Mouse (Mus musculus) cortical plate, adult 2 months (tissue): ENCODE results near the gene Rccd1. TPM values are rescaled to one million over a fixed set of nuclear protein-coding genes. Genes with fewer than 3 reads are reported as not detected.

Source experiments
- H3K27ac ChIP-seq: fragments of 200-500 bp; 2 replicates; pipeline ENCODE4 v1.5.1; 2012; ENCODE audit warnings: low read length, control low read depth, inconsistent platforms; ENCODE audit not compliant: insufficient read depth
- H3K4me1 ChIP-seq: fragments of 200-500 bp; 2 replicates; pipeline ENCODE4 v1.6.1; 2011; ENCODE audit warnings: low read length; ENCODE audit not compliant: control insufficient read depth, insufficient read depth
- H3K4me3 ChIP-seq: fragments of 200-500 bp; 2 replicates; pipeline ENCODE4 v1.5.1; 2011; ENCODE audit warnings: mild to moderate bottlenecking, low read length, control low read depth; ENCODE audit not compliant: insufficient read depth
- CTCF ChIP-seq: fragments of 200-500 bp; IDR thresholded peaks from 2 replicates; pipeline ENCODE4 v1.5.1; 2011; ENCODE audit warnings: mild to moderate bottlenecking, control low read depth, low read length; ENCODE audit not compliant: insufficient read depth; ENCODE audit errors: extremely low read depth
- POLR2A ChIP-seq: fragments of 200-500 bp; IDR thresholded peaks from 2 replicates; pipeline ENCODE4 v1.6.1; 2011; ENCODE audit warnings: mild to moderate bottlenecking, low read length, control low read depth; ENCODE audit not compliant: insufficient read depth; ENCODE audit errors: extremely low read depth
- polyA plus RNA-seq: library from polyadenylated mRNA; depleted of rRNA; stranded (reverse); fragments of >200 nt; gene quantifications from 2 replicates; pipeline ENCODE4 v1.2.3, GENCODE M21; 2012

Rccd1 gene
- polyA plus RNA-seq, 1 experiment = 17.4 TPM

GRCm38 (mm10) chr7:80318670-80319069 lies 5.6 kb downstream of the Rccd1 start:
- TF ChIP-seq CTCF = no peak
- TF ChIP-seq POLR2A = no peak
- peak overlapping the region; percentile 22; the same call in 1 of the 2 replicates for H3K27ac ChIP-seq
- H3K4me1 ChIP-seq = no peaks in the 10 kb centered on the region
- H3K4me3 ChIP-seq = no peak overlapping the region

DNA sequence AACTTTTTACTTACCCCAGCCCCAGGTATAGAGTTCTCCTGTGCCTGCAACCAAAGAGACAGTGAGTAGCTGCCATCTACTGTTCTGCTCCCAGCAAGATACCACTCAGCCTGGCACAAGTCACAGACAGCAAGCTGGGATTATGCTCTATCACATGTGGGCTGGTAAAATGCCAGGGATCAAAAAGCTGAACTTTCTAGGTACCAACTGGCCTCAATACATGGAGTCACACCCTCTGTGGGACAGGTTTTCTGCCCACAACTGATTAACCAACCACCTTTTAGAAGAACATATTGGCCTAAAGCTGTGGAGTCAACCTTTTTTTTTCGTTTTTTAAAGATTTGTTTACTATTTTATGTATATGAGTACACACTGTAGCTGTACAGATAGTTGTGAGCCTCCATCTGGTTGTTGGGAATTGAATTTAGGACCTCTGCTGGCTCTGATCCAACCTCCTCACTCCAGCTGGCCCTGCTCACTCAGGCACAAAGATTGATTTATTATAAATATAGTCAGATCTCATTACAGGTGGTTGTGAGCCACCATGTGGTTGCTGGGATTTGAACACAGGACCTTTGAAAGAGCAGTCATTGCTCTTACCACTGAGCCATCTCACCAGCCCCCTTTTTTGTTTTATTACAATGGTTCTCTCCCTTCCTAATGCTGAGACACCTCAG lies 6.7 kb downstream of the Rccd1 start:
- H3K27ac ChIP-seq = no peak overlapping the region
- no peaks in the 10 kb centered on the region for H3K4me1 ChIP-seq
- H3K4me3 ChIP-seq = no peak overlapping the region
- no peak for TF ChIP-seq CTCF
- no peak for TF ChIP-seq POLR2A

- no peaks in the 10 kb centered on the region for H3K4me1 ChIP-seq
- TF ChIP-seq POLR2A (no peak), CTCF (no peak)
- no peak overlapping the region for H3K4me3 ChIP-seq
- no peak overlapping the region for H3K27ac ChIP-seq
These were observed 8.5 kb downstream of the Rccd1 start for GRCm38 (mm10) chr7:80315733-80316132.

GRCm38 (mm10) chr7:80310771-80311170 lies 13.5 kb downstream of the Rccd1 start:
- no peak for TF ChIP-seq POLR2A
- no peak for TF ChIP-seq CTCF
- H3K27ac ChIP-seq = no peak overlapping the region
- no peaks in the 10 kb centered on the region for H3K4me1 ChIP-seq

GRCm38 (mm10) chr7:80307766-80308165 lies 16.5 kb downstream of the Rccd1 start:
- H3K4me1 ChIP-seq = no peaks in the 10 kb centered on the region
- TF ChIP-seq CTCF = no peak
- no peak overlapping the region for H3K4me3 ChIP-seq
- H3K27ac ChIP-seq = no peak overlapping the region

More at GRCm38 (mm10) chr7:80310771-80311170, 13.5 kb downstream of the Rccd1 start:
- no peak overlapping the region for H3K4me3 ChIP-seq

DNA sequence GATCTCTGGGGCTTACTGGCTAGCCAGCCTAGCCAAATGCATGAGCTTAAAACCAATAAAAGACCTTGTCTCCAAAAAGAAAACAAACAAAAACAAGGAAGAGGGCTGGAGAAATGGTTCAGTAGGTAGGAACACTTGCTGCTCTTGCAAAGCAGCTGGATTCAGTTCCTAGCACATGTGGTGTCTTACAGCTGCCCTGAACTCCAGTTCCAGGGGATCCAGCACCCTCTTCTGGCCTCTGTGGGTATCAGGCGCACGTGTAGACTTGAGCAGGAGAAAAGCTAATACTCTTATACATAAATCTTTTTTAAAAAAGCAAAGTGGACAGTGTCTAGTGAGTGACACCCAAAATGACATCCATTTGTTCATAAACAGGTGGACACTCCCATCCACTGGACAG lies 22.7 kb downstream of the Rccd1 start:
- Histone ChIP-seq H3K4me3 (no peak overlapping the region), H3K4me1 (no peaks in the 10 kb centered on the region), H3K27ac (no peak overlapping the region)
- TF ChIP-seq CTCF (no peak), POLR2A (no peak)

- TF ChIP-seq POLR2A (no peak), CTCF (no peak)
These were observed 24.7 kb downstream of the Rccd1 start for GRCm38 (mm10) chr7:80299568-80299967.

GRCm38 (mm10) chr7:80298754-80299153 lies 25.5 kb downstream of the Rccd1 start:
- H3K27ac ChIP-seq = no peak overlapping the region
- no peaks in the 10 kb centered on the region for H3K4me1 ChIP-seq
- TF ChIP-seq POLR2A = no peak
- no peak for TF ChIP-seq CTCF
- no peak overlapping the region for H3K4me3 ChIP-seq

More at GRCm38 (mm10) chr7:80299568-80299967, 24.7 kb downstream of the Rccd1 start:
- Histone ChIP-seq H3K4me3 (no peak overlapping the region), H3K4me1 (no peaks in the 10 kb centered on the region), H3K27ac (no peak overlapping the region)

DNA sequence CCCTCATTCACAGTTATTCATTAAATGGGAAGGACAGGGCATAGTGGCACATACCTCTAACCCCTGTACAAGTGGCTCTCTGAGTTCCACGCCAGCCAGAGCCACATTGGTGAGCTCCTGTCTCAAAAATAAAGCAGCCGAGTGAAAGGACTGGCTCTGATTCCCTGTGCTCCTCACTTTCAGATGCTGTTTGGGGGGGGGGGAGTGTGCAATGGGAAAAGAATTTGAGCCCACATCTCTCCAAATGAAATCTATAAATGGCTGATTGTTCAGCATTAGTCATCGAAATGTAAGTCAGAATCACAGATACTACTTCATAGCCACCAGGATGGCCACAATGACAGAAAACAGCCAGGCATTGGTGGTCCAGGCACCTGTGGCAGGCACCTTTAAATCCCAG lies 27.2 kb downstream of the Rccd1 start:
- Histone ChIP-seq H3K4me3 (no peak overlapping the region), H3K4me1 (no peaks in the 10 kb centered on the region), H3K27ac (no peak overlapping the region)
- TF ChIP-seq CTCF = no peak
- TF ChIP-seq POLR2A = no peak

DNA sequence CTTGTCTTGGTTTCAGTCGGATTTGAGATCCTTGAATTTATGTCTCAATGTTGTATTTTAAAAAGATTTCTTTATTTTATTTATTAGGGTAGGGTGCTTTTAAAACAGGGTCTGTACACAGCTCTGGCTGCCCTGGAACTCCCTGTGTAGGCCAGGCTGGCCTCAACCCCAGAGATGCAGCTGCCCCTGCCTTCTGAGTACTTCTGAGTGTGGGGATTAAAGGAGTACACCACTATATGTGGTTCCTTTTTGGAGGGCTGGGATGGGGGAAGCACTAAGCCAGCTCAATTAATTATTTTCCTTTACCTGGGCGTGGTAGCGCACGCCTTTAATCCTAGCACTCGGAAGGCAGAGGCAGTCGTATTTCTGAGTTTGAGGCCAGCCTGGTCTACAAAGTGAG lies 27.8 kb downstream of the Rccd1 start:
- H3K27ac ChIP-seq = no peak overlapping the region
- TF ChIP-seq POLR2A (no peak), CTCF (no peak)
- no peak overlapping the region for H3K4me3 ChIP-seq
- no peaks in the 10 kb centered on the region for H3K4me1 ChIP-seq
